Mouse (Mus musculus) myocyte (in vitro differentiated cells): ENCODE measurements around the gene Lama4.

Source experiments
- CEBPB ChIP-seq: IDR thresholded peaks from 2 replicates; pipeline ENCODE4 v1.6.1; 2011; ENCODE audit warnings: mild to moderate bottlenecking, moderate library complexity; ENCODE audit not compliant: poor library complexity, insufficient read depth, severe bottlenecking
- POLR2A ChIP-seq: IDR thresholded peaks from one replicate; pipeline ENCODE4 v1.6.1; 2011; ENCODE audit warnings: low read depth, mild to moderate bottlenecking, control low read depth, moderate library complexity; ENCODE audit not compliant: insufficient read length
- POLR2AphosphoS2 ChIP-seq: IDR thresholded peaks from one replicate; pipeline ENCODE4 v1.6.1; 2011; ENCODE audit warnings: low read depth, control low read depth; ENCODE audit not compliant: insufficient read length
- SRF ChIP-seq: IDR thresholded peaks from one replicate; pipeline ENCODE4 v1.6.1; 2011; ENCODE audit warnings: low read depth; ENCODE audit not compliant: control insufficient read depth, insufficient read length
- TCF12 ChIP-seq: IDR thresholded peaks from one replicate; pipeline ENCODE4 v1.6.1; 2011; ENCODE audit warnings: mild to moderate bottlenecking, control low read depth; ENCODE audit not compliant: poor library complexity, insufficient read depth, severe bottlenecking
- TCF3 ChIP-seq: IDR thresholded peaks from one replicate; pipeline ENCODE4 v1.6.1; 2011; ENCODE audit warnings: low read depth, control low read depth; ENCODE audit not compliant: insufficient read length

DNA sequence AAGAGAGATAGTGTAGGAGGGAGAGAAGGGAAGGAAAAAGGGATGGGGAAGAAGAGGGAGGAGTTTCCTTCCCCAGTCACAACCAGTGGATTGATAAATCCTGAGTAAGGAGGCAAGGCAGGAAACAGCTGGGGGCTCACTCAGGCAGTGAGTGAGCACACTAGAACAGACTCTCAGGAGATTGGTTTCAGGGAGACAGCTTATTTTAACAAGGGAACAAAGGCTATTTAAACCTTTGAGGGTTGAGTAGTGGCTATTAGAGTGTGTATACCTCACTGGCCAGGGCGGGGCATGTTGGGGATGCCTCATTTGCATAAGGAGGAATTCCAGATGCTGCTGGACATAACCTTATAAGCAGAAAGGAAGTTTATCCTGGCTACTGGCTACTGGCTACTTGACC, 27.5 kb downstream of the Lama4 start:
- TF ChIP-seq CEBPB (no peak), TCF3 (no peak), POLR2AphosphoS2 (no peak), POLR2A (no peak), TCF12 (no peak), SRF (no peak)
